Mouse (Mus musculus) forebrain, embryonic 13.5 days (tissue): Measurements from ENCODE around the gene Fcer1g. TPM values are rescaled to one million over a fixed set of nuclear protein-coding genes. Genes with fewer than 3 reads are reported as not detected.
"Not testable (repeated sequence)": the region's sequence is repeated elsewhere in the genome, so short reads cannot be mapped to it uniquely, and the experiment has no call there.

Source experiments
- ATAC-seq: fragments of 200-750 bp; cut with Nextera tagmentation; 2 replicates; pipeline ENCODE4 v1.8.0; 2017
- H3K27ac ChIP-seq: fragments of 300-500 bp; sonication (generic); 2 replicates; pipeline ENCODE4 v1.5.1; 2015; ENCODE audit warnings: inconsistent platforms, mild to moderate bottlenecking, moderate library complexity
- H3K27me3 ChIP-seq: fragments of 300-500 bp; sonication (generic); 2 replicates; pipeline ENCODE4 v1.6.1; 2015; ENCODE audit warnings: mild to moderate bottlenecking, inconsistent platforms
- H3K36me3 ChIP-seq: fragments of 300-500 bp; sonication (generic); 2 replicates; pipeline ENCODE4 v1.6.1; 2015; ENCODE audit warnings: mild to moderate bottlenecking, inconsistent platforms; ENCODE audit not compliant: poor library complexity, severe bottlenecking
- H3K4me1 ChIP-seq: fragments of 300-500 bp; sonication (generic); 2 replicates; pipeline ENCODE4 v1.6.1; 2015; ENCODE audit warnings: inconsistent platforms
- H3K4me2 ChIP-seq: fragments of 300-500 bp; sonication (generic); 2 replicates; pipeline ENCODE4 v1.6.1; 2015; ENCODE audit warnings: inconsistent platforms, mild to moderate bottlenecking, moderate library complexity
- H3K4me3 ChIP-seq: fragments of 300-500 bp; sonication (generic); 2 replicates; pipeline ENCODE4 v1.5.1; 2015; ENCODE audit warnings: mild to moderate bottlenecking, inconsistent platforms
- H3K9ac ChIP-seq: fragments of 300-500 bp; sonication (generic); 2 replicates; pipeline ENCODE4 v1.6.1; 2015; ENCODE audit warnings: mild to moderate bottlenecking, inconsistent platforms
- H3K9me3 ChIP-seq: fragments of 300-500 bp; sonication (generic); replicated peaks from 2 replicates; pipeline ENCODE4 v1.6.1; 2016; ENCODE audit warnings: inconsistent platforms
- WGBS: fragments of 180-500 bp; shearing (Covaris S2); methylation state at CpG from one replicate; pipeline ENCODE4 v1.1.7; 2015; 5-methylcytosine and 5-hydroxymethylcytosine counted together
- polyA plus RNA-seq: library from polyadenylated mRNA; unstranded; fragments of >200 nt; fragmentation: Nextera tagmentation; extraction: Ambion mirVana; gene quantifications from 2 replicates; pipeline ENCODE4 v1.2.1, GENCODE M21; 2015

Fcer1g gene
- polyA plus RNA-seq, 1 experiment from 2014 or later = 12.3 TPM

DNA sequence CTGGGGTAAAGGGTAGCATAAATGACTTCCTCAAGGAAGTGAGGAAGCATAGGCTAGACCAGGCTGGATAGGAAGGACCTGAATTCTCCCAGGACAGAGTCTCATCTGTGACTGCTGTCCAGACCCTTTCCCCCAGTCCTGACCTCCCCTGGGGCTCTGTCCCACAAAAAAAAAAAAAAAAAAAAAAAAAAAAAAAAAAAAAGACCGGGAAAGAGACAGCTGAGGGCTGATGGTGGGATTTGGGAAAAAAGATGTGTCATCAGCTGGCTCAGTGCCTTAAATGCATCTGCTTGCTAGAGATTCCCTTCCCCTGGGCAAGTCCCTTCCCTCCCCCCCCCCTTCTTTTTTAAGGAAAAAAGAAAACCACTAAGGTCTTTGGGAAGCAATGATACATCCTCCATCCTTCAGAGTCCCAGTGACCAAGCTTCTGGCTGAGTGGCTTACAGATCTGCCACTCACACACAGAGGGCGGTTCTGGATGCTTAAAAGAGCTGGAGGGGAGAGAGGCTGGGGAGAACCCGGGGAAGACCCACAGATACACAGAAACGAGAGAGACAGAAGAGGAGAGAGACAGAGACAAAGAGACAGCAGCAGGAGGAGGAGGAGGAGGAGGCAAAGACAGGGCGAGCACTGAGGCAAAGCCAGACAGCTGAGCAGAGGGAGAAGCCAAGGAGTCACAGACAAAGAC is 15.9 kb upstream of the Fcer1g start, which contains the start of gene Adamts4:
Gene Adamts4 (plus strand): TSS at position 509 of the 688 bp plus-strand sequence.
- Histone ChIP-seq H3K27ac (peak within 1 kb of the TSS; percentile 78), H3K4me1 (peaks cover 61% of the 10 kb centered on the region), H3K27me3 (no peaks in the 10 kb centered on the region), H3K36me3 (peaks cover 5% of the 10 kb centered on the region), H3K9ac (peak within 1 kb of the TSS; percentile 56), H3K9me3 (no peaks in the 10 kb centered on the region), H3K4me2 (peak within 1 kb of the TSS; percentile 59), H3K4me3 (peak within 1 kb of the TSS; percentile 33)
- 0 out of 2 replicates have a peak, but pooled peaks have one; percentile 25 for ATAC-seq
- WGBS = 18% methylated on average over 5 of the region's 5 CpGs

DNA sequence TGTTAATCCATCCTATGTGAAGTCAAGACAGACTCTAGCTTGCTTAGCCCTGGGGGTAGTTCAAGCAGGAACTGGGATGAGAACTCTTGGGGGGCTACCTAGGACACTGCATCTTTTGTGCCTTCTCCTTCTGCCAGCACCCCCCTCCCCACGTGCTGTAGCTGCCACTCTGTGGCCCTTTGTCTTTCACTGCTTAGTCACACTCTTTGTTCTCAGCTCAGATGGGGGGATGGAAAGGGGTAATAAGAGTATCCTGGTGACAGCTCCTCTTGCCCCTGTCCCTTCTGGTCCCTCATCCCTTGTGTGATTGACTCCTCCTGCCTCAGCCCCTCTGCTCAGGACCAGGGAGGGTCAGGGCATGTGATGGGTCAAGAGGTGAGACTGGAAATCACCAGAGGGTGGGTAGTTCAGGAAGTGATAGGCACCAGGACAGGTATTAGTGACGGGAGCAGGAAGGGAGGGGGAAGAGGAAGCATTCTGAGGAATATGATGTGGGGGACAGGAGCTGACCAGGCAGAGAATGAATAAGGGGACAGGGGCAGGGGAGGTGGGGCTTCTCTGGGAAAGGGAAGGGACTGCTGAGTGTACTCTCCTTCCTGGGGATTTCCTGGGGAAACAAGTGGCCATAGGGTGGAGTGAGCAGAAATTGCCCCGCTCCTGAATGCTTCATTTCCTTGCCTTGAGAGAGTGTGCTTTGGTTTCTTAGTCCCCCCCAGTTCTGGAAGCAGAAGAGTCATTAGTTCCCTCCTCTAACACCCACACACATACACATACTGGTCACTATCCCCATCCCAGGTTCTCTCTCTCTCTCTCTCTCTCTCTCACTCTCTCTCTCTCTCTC is 14.4 kb upstream of the Fcer1g start:
- H3K36me3 ChIP-seq = peaks cover 15% of the 10 kb centered on the region
- no peaks in the 10 kb centered on the region for H3K27me3 ChIP-seq
- H3K4me2 ChIP-seq = no peak overlapping the region
- peaks cover 61% of the 10 kb centered on the region for H3K4me1 ChIP-seq
- no peak overlapping the region for H3K9ac ChIP-seq
- ATAC-seq = no peak
- no peaks in the 10 kb centered on the region for H3K9me3 ChIP-seq
- H3K4me3 ChIP-seq = no peak overlapping the region
- 30% methylated on average over 3 of the region's 3 CpGs for WGBS
- H3K27ac ChIP-seq = no peak overlapping the region

GRCm38 (mm10) chr1:171247916-171248315 is 13.8 kb upstream of the Fcer1g start:
- Histone ChIP-seq H3K4me2 (peak overlapping the region; percentile 73), H3K27me3 (no peaks in the 10 kb centered on the region), H3K9ac (peak overlapping the region; percentile 38; the same call in 1 of the 2 replicates), H3K4me3 (0 out of 2 replicates have a peak overlapping the region, but pooled peaks have one; percentile 75), H3K4me1 (peaks cover 61% of the 10 kb centered on the region), H3K9me3 (no peaks in the 10 kb centered on the region), H3K27ac (0 out of 2 replicates have a peak overlapping the region, but pooled peaks have one; percentile 17), H3K36me3 (peaks cover 22% of the 10 kb centered on the region)
- no peak for ATAC-seq
- 28% methylated on average over 4 of the region's 4 CpGs for WGBS

DNA sequence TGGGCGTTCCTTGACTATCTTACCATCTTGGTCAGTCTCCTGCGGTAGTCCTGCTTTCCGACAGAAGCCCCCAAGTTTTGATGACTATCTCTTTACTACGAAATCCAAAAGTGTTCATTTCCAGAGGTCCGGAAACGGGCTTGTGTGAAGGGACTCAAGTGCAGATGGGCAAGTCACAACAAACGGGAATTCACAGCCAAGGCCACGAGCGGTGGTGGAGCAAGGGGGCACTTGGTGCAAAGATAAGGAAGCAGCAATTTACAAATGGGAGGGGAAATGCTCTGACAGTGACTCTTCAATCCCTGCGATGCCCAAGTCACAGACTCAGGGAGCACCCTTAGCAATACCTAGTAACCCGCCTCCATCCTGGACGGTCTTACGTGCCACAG is 13.3 kb upstream of the Fcer1g start:
- Histone ChIP-seq H3K27ac (peak overlapping the region; percentile 55), H3K27me3 (no peaks in the 10 kb centered on the region), H3K4me2 (peak overlapping the region; percentile 73), H3K4me3 (peak overlapping the region; percentile 75), H3K36me3 (peaks cover 27% of the 10 kb centered on the region), H3K9ac (peak overlapping the region; percentile 38), H3K4me1 (peaks cover 58% of the 10 kb centered on the region), H3K9me3 (no peaks in the 10 kb centered on the region)
- 17% methylated on average over 13 of the region's 13 CpGs for WGBS
- ATAC-seq = peak; percentile 2; the same call in 1 of the 2 replicates

GRCm38 (mm10) chr1:171246709-171247452 is 12.7 kb upstream of the Fcer1g start:
- Histone ChIP-seq H3K36me3 (peaks cover 31% of the 10 kb centered on the region), H3K4me1 (peaks cover 53% of the 10 kb centered on the region), H3K4me2 (peak overlapping the region; percentile 73), H3K27me3 (no peaks in the 10 kb centered on the region), H3K27ac (peak overlapping the region; percentile 62), H3K9me3 (no peaks in the 10 kb centered on the region), H3K4me3 (peak overlapping the region; percentile 75), H3K9ac (peak overlapping the region; percentile 87)
- under 1% methylated on average over 41 of the region's 41 CpGs for WGBS
- ATAC-seq = peak; percentile 93

GRCm38 (mm10) chr1:171245353-171245752 is 11.2 kb upstream of the Fcer1g start:
- Histone ChIP-seq H3K4me1 (peaks cover 37% of the 10 kb centered on the region), H3K9ac (no peak overlapping the region), H3K4me3 (no peak overlapping the region), H3K4me2 (no peak overlapping the region; the same call in 1 of the 2 replicates), H3K27me3 (no peaks in the 10 kb centered on the region), H3K36me3 (peaks cover 47% of the 10 kb centered on the region), H3K9me3 (no peaks in the 10 kb centered on the region), H3K27ac (no peak overlapping the region)
- WGBS = 96% methylated on average over 8 of the region's 8 CpGs
- ATAC-seq = no peak

DNA sequence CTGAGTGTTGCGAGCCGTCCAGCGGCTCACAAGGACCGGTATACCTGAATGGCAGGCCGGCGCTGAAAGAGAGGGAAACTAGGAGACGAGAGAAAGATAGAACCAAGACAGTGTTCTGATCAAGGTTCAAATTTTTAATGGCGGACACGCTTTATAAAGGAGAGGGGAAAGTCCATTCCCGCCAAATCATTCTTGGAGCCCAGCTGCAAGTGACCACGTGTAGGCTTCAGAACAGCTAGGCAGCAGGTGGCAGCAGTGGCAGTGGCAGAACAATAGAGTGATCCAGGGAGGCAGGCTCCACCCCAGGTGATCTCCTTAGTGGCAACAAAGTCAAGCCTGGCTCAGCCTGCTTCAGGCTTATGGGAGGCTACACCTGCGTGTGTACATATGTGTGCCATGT is 7.8 kb upstream of the Fcer1g start:
- 80% methylated on average over 12 of the region's 12 CpGs for WGBS
- not testable (repeated sequence) for H3K27me3 ChIP-seq, H3K9me3 ChIP-seq, H3K27ac ChIP-seq, H3K4me2 ChIP-seq, H3K4me3 ChIP-seq, H3K9ac ChIP-seq, ATAC-seq
- peaks cover 81% of the 10 kb centered on the region for H3K36me3 ChIP-seq
- H3K4me1 ChIP-seq = peaks cover 12% of the 10 kb centered on the region

GRCm38 (mm10) chr1:171240911-171241310 is 6.7 kb upstream of the Fcer1g start:
- no peaks in the 10 kb centered on the region for H3K27me3 ChIP-seq
- H3K4me3 ChIP-seq = no peak overlapping the region
- peak overlapping the region; percentile 16; the same call in 1 of the 2 replicates for H3K9ac ChIP-seq
- peaks cover 90% of the 10 kb centered on the region for H3K36me3 ChIP-seq
- 94% methylated on average over 10 of the region's 10 CpGs for WGBS
- no peaks in the 10 kb centered on the region for H3K9me3 ChIP-seq
- no peak overlapping the region for H3K4me2 ChIP-seq
- ATAC-seq = no peak
- no peak overlapping the region for H3K27ac ChIP-seq
- H3K4me1 ChIP-seq = peaks cover 6% of the 10 kb centered on the region

DNA sequence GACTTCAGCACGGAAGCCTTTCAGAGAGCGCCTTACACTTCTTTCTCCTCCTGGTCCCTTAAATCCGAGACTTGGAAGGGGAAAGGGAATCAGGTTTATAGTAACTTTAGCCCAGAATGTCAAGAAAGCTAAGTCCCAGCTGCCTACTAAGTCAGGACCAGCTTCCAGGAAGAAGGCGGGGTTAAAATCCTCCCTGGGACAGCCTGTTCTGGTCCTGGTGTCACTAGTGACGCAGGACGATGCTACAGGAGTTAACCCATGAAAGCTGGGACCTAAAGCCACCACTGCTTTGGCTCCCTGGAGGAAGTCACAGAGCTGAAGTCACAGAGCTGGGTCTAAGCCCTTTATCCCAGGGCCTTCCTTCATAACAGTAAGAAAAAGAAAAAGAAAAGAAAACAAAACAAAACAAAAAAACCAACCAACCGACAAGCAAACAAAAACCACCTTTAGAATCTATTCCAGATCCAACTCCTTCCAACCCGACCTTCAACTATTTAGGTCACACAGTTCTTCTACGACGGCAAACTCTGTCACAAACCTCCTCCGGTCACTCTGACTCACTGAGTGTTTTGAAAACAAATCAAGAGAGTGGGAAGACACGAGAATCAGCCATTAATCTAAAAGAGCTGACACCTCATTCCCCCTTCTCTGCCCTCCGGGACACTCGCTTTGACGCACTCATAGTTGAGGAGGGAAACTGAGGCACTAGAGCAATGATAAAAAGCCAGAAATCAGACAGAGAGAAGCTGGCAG is 6.0 kb upstream of the Fcer1g start:
- H3K4me2 ChIP-seq = no peak overlapping the region
- no peak for ATAC-seq
- no peak overlapping the region for H3K27ac ChIP-seq
- WGBS = 83% methylated on average over 15 of the region's 15 CpGs
- H3K9ac ChIP-seq = peak overlapping the region; percentile 16; the same call in 1 of the 2 replicates
- H3K4me3 ChIP-seq = no peak overlapping the region
- no peaks in the 10 kb centered on the region for H3K27me3 ChIP-seq
- H3K4me1 ChIP-seq = no peaks in the 10 kb centered on the region
- peaks cover 94% of the 10 kb centered on the region for H3K36me3 ChIP-seq
- H3K9me3 ChIP-seq = no peaks in the 10 kb centered on the region

DNA sequence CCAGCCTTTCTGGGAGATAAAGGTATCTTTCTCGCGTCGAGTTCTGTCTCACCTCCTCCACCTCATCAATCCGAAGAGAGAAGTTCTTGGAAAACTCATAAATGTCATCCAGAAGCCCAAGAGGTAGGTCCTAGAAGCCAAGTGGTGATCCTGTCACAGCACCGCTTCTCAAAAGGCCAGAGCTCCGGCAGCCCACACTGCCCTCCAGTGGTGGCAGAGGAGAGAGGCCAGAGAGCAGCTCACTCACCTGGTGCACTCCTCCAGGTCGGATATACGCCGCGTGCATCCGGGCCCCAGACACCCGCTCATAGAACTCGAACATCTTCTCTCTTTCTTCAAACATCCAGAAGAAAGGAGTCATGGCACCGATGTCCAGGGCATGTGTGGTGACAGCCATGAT is 4.3 kb upstream of the Fcer1g start:
- H3K36me3 ChIP-seq = peaks cover 98% of the 10 kb centered on the region
- no peak for ATAC-seq
- no peak overlapping the region for H3K4me3 ChIP-seq
- no peaks in the 10 kb centered on the region for H3K4me1 ChIP-seq
- no peaks in the 10 kb centered on the region for H3K27me3 ChIP-seq
- H3K27ac ChIP-seq = no peak overlapping the region
- no peaks in the 10 kb centered on the region for H3K9me3 ChIP-seq
- WGBS = 72% methylated on average over 14 of the region's 14 CpGs
- H3K4me2 ChIP-seq = no peak overlapping the region
- H3K9ac ChIP-seq = no peak overlapping the region

DNA sequence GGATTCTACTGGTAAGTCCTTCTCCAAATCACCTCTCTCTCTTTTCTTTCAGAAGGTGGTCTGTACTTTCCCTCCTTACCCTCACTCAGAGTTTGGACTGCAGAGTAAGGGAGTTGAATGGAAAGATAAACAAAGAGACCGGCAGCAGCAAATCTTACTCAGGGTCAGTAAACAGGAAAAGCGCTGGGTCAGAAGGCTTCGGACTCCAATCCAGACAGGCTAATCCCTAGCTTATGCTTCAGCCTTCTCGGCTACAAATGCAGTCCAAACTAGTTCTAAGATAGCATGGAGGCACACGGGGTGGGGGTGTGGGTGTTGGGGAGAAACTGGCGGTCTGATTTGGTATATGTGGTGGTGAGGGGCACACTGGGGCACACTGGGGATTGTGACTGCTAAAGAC is 3.3 kb upstream of the Fcer1g start:
- Histone ChIP-seq H3K4me3 (no peak overlapping the region), H3K9ac (no peak overlapping the region), H3K4me1 (no peaks in the 10 kb centered on the region), H3K4me2 (no peak overlapping the region), H3K36me3 (peaks cover 91% of the 10 kb centered on the region), H3K27me3 (no peaks in the 10 kb centered on the region), H3K27ac (no peak overlapping the region), H3K9me3 (no peaks in the 10 kb centered on the region)
- ATAC-seq = no peak
- WGBS = 80% methylated on average over 6 of the region's 6 CpGs
